Mouse (Mus musculus): ENCODE measurements around the gene Tsc1. TPM values are rescaled to one million over a fixed set of nuclear protein-coding genes. Genes with fewer than 3 reads are reported as not detected.

Tsc1 gene
- total RNA-seq, 1 experiment = 14.9 TPM

GRCm38 (mm10) chr2:28612436-28613063 is 28.5 kb upstream of the Tsc1 start:
- in situ Hi-C loops (cut with MboI; ENCODE audit: low sequenced_read_pairs in 2 of 2, unreplicated experiment in 2 of 2) = no loop called here
- Histone ChIP-seq H3K4me3 (ENCODE audit: insufficient read depth in 1 of 2, low read depth in 1 of 2, low read length in 2 of 2, poor library complexity in 1 of 2, severe bottlenecking in 1 of 2) (peak overlapping the region in 1 of 2 experiments; percentile 40; a peak in 3 of 4 replicates), H3K9me3 (ENCODE audit: control insufficient read depth, insufficient read depth, low read depth, low read length) (no peaks in the 10 kb centered on the region), H3K36me3 (ENCODE audit: control insufficient read depth, insufficient read depth, low read length, poor library complexity, severe bottlenecking) (no peaks in the 10 kb centered on the region), H3K27ac (ENCODE audit: insufficient read depth, low read depth, low read length, poor library complexity, severe bottlenecking) (no peak overlapping the region), H3K9ac (ENCODE audit: insufficient read depth, low read depth, low read length, poor library complexity, severe bottlenecking) (no peak overlapping the region), H3K4me1 (ENCODE audit: control insufficient read depth in 2 of 2, insufficient read depth in 2 of 2, low read length in 2 of 2, poor library complexity in 1 of 2) (peaks cover 0 to 29% of the 10 kb centered on the region in 2 experiments; a peak in 2 of 4 replicates)
- DNase-seq (ENCODE audit: low read depth, low spot score) = peak; percentile 65
- no peak for TF ChIP-seq ZNF384 (IDR thresholded peaks at IDR 0.05; ENCODE audit: low read depth, low read length)
- TF ChIP-seq MAFK (IDR thresholded peaks at IDR 0.05; ENCODE audit: insufficient read depth, low read depth, low read length) = no peak
- no peak for TF ChIP-seq HCFC1 (IDR thresholded peaks at IDR 0.05; ENCODE audit: borderline replicate concordance, insufficient read depth, low read length)
- TF ChIP-seq ZC3H11A (IDR thresholded peaks at IDR 0.05; ENCODE audit: borderline replicate concordance, low read depth, low read length) = no peak
- no peak for TF ChIP-seq CHD2 (IDR thresholded peaks at IDR 0.05; ENCODE audit: low read depth, low read length)

GRCm38 (mm10) chr2:28613599-28613998 is 27.4 kb upstream of the Tsc1 start:
- peaks cover 0 to 26% of the 10 kb centered on the region in 2 experiments; a peak in 2 of 4 replicates for H3K4me1 ChIP-seq (ENCODE audit: control insufficient read depth in 2 of 2, insufficient read depth in 2 of 2, low read length in 2 of 2, poor library complexity in 1 of 2)
- no peak for DNase-seq (ENCODE audit: low read depth, low spot score)
- no peaks in the 10 kb centered on the region for H3K9me3 ChIP-seq (ENCODE audit: control insufficient read depth, insufficient read depth, low read depth, low read length)
- no peaks in the 10 kb centered on the region for H3K36me3 ChIP-seq (ENCODE audit: control insufficient read depth, insufficient read depth, low read length, poor library complexity, severe bottlenecking)
- in situ Hi-C loops (cut with MboI; ENCODE audit: low sequenced_read_pairs in 2 of 2, unreplicated experiment in 2 of 2) = no loop called here
- H3K4me3 ChIP-seq (ENCODE audit: insufficient read depth in 1 of 2, low read depth in 1 of 2, low read length in 2 of 2, poor library complexity in 1 of 2, severe bottlenecking in 1 of 2) = no peak overlapping the region
- H3K27ac ChIP-seq (ENCODE audit: insufficient read depth, low read depth, low read length, poor library complexity, severe bottlenecking) = no peak overlapping the region
- no peak overlapping the region for H3K9ac ChIP-seq (ENCODE audit: insufficient read depth, low read depth, low read length, poor library complexity, severe bottlenecking)
- TF ChIP-seq ZNF384 (IDR thresholded peaks at IDR 0.05; ENCODE audit: low read depth, low read length) (no peak), CHD2 (IDR thresholded peaks at IDR 0.05; ENCODE audit: low read depth, low read length) (no peak), HCFC1 (IDR thresholded peaks at IDR 0.05; ENCODE audit: borderline replicate concordance, insufficient read depth, low read length) (no peak), MAFK (IDR thresholded peaks at IDR 0.05; ENCODE audit: insufficient read depth, low read depth, low read length) (no peak), ZC3H11A (IDR thresholded peaks at IDR 0.05; ENCODE audit: borderline replicate concordance, low read depth, low read length) (no peak)

- peak; percentile 73 for DNase-seq (ENCODE audit: low read depth, low spot score)
- TF ChIP-seq ZC3H11A (IDR thresholded peaks at IDR 0.05; ENCODE audit: borderline replicate concordance, low read depth, low read length) (no peak), HCFC1 (IDR thresholded peaks at IDR 0.05; ENCODE audit: borderline replicate concordance, insufficient read depth, low read length) (no peak), MAFK (IDR thresholded peaks at IDR 0.05; ENCODE audit: insufficient read depth, low read depth, low read length) (no peak), CHD2 (IDR thresholded peaks at IDR 0.05; ENCODE audit: low read depth, low read length) (no peak), ZNF384 (IDR thresholded peaks at IDR 0.05; ENCODE audit: low read depth, low read length) (no peak)
- Histone ChIP-seq H3K9me3 (ENCODE audit: control insufficient read depth, insufficient read depth, low read depth, low read length) (no peaks in the 10 kb centered on the region), H3K36me3 (ENCODE audit: control insufficient read depth, insufficient read depth, low read length, poor library complexity, severe bottlenecking) (no peaks in the 10 kb centered on the region), H3K9ac (ENCODE audit: insufficient read depth, low read depth, low read length, poor library complexity, severe bottlenecking) (no peak overlapping the region), H3K27ac (ENCODE audit: insufficient read depth, low read depth, low read length, poor library complexity, severe bottlenecking) (no peak overlapping the region), H3K4me1 (ENCODE audit: control insufficient read depth in 2 of 2, insufficient read depth in 2 of 2, low read length in 2 of 2, poor library complexity in 1 of 2) (peaks cover 0 to 14% of the 10 kb centered on the region in 2 experiments; a peak in 2 of 4 replicates), H3K4me3 (ENCODE audit: insufficient read depth in 1 of 2, low read depth in 1 of 2, low read length in 2 of 2, poor library complexity in 1 of 2, severe bottlenecking in 1 of 2) (no peak overlapping the region)
- in situ Hi-C loops (cut with MboI; ENCODE audit: low sequenced_read_pairs in 2 of 2, unreplicated experiment in 2 of 2) = no loop called here
Observed at GRCm38 (mm10) chr2:28616358-28616757, 24.7 kb upstream of the Tsc1 start.

GRCm38 (mm10) chr2:28616874-28617273 is 24.2 kb upstream of the Tsc1 start:
- 0 out of 2 replicates have a peak overlapping the region, but pooled peaks have one; percentile 3 for H3K9ac ChIP-seq (ENCODE audit: insufficient read depth, low read depth, low read length, poor library complexity, severe bottlenecking)
- in situ Hi-C loops (cut with MboI; ENCODE audit: low sequenced_read_pairs in 2 of 2, unreplicated experiment in 2 of 2) = no loop called here
- no peak overlapping the region for H3K27ac ChIP-seq (ENCODE audit: insufficient read depth, low read depth, low read length, poor library complexity, severe bottlenecking)
- no peak for DNase-seq (ENCODE audit: low read depth, low spot score)
- peaks cover 0 to 11% of the 10 kb centered on the region in 2 experiments; a peak in 2 of 4 replicates for H3K4me1 ChIP-seq (ENCODE audit: control insufficient read depth in 2 of 2, insufficient read depth in 2 of 2, low read length in 2 of 2, poor library complexity in 1 of 2)
- TF ChIP-seq ZC3H11A (IDR thresholded peaks at IDR 0.05; ENCODE audit: borderline replicate concordance, low read depth, low read length) (no peak), MAFK (IDR thresholded peaks at IDR 0.05; ENCODE audit: insufficient read depth, low read depth, low read length) (no peak), HCFC1 (IDR thresholded peaks at IDR 0.05; ENCODE audit: borderline replicate concordance, insufficient read depth, low read length) (no peak), ZNF384 (IDR thresholded peaks at IDR 0.05; ENCODE audit: low read depth, low read length) (no peak), CHD2 (IDR thresholded peaks at IDR 0.05; ENCODE audit: low read depth, low read length) (no peak)
- H3K9me3 ChIP-seq (ENCODE audit: control insufficient read depth, insufficient read depth, low read depth, low read length) = no peaks in the 10 kb centered on the region
- H3K36me3 ChIP-seq (ENCODE audit: control insufficient read depth, insufficient read depth, low read length, poor library complexity, severe bottlenecking) = no peaks in the 10 kb centered on the region
- no peak overlapping the region for H3K4me3 ChIP-seq (ENCODE audit: insufficient read depth in 1 of 2, low read depth in 1 of 2, low read length in 2 of 2, poor library complexity in 1 of 2, severe bottlenecking in 1 of 2)

Data from ES-E14 (cell line).